Mouse (Mus musculus) olfactory bulb, adult 2 months (tissue): ENCODE measurements around the gene Pou3f1.

Experiments
- CTCF ChIP-seq: fragments of 200-500 bp; IDR thresholded peaks from 2 replicates; pipeline ENCODE4 v1.5.1; 2012; ENCODE audit warnings: low read depth, mild to moderate bottlenecking, low read length, moderate library complexity; ENCODE audit not compliant: insufficient read depth
- POLR2A ChIP-seq: fragments of 200-500 bp; IDR thresholded peaks from 2 replicates; pipeline ENCODE4 v1.6.1; 2012; ENCODE audit warnings: mild to moderate bottlenecking, low read depth, low read length, moderate library complexity; ENCODE audit not compliant: insufficient read depth

DNA sequence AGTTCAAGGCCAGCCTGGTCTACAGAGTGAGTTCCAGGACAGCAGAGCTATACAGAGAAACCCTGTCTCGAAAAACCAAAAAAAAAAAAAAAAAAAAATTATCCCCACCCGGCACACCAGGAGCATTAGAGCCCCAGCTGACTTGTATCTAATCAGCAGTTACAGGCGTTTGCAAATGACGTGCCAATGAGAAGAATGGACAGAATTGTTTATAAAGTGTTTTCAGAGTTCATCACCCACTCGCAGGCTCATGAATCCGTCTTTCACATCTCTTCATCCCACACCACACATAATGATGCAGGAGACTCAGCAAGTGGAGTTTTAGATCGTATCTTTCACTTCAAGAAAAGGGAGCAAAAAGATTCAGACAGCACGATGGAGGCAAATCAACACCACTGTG, 28.8 kb downstream of the Pou3f1 start:
- TF ChIP-seq POLR2A (no peak), CTCF (no peak)
